Mouse (Mus musculus) hindlimb bud, embryonic 11.5 days (tissue): Measurements from ENCODE around the gene Glt1d1.

Experiments used
- DNase-seq: peaks from one replicate; pipeline ENCODE4 v3.0.0-alpha.2; 2012; ENCODE audit warnings: low read depth, low spot score; ENCODE audit errors: extremely low spot score

Glt1d1 gene

GRCm38 (mm10) chr5:127632167-127633145, at the start of gene Glt1d1, which contains the start of gene Slc15a4:
Gene Glt1d1, plus strand, starts transcription at chr5:127632262.
Gene Slc15a4, minus strand, starts transcription at chr5:127632897.
- DNase-seq, result no peak

GRCm38 (mm10) chr5:127583658-127584057, 48.4 kb upstream of the Glt1d1 start:
- DNase-seq, result no peak

GRCm38 (mm10) chr5:127587854-127588253, 44.2 kb upstream of the Glt1d1 start:
- peak; percentile 14 for DNase-seq

GRCm38 (mm10) chr5:127592406-127592805, 39.7 kb upstream of the Glt1d1 start:
- DNase-seq, result no peak

- no peak for DNase-seq
These were observed 39.2 kb upstream of the Glt1d1 start for GRCm38 (mm10) chr5:127592854-127593253.

- no peak for DNase-seq
These were observed 36.4 kb upstream of the Glt1d1 start for GRCm38 (mm10) chr5:127595676-127596075.

- no peak for DNase-seq
These were observed 35.2 kb upstream of the Glt1d1 start for GRCm38 (mm10) chr5:127596862-127597261.

- DNase-seq, result no peak
These were observed 29.1 kb upstream of the Glt1d1 start for GRCm38 (mm10) chr5:127602996-127603395.

- DNase-seq, result no peak
These were observed 24.6 kb upstream of the Glt1d1 start for GRCm38 (mm10) chr5:127607507-127607906.

GRCm38 (mm10) chr5:127609191-127609714, 22.8 kb upstream of the Glt1d1 start:
- no peak for DNase-seq

GRCm38 (mm10) chr5:127610787-127611509, 21.1 kb upstream of the Glt1d1 start:
- no peak for DNase-seq

- no peak for DNase-seq
These were observed 20.2 kb upstream of the Glt1d1 start for GRCm38 (mm10) chr5:127611881-127612280.

GRCm38 (mm10) chr5:127612397-127612796, 19.7 kb upstream of the Glt1d1 start:
- no peak for DNase-seq

GRCm38 (mm10) chr5:127615459-127615858, 16.6 kb upstream of the Glt1d1 start:
- no peak for DNase-seq

- DNase-seq, result no peak
These were observed 15.9 kb upstream of the Glt1d1 start for GRCm38 (mm10) chr5:127616151-127616550.

- DNase-seq, result peak; percentile 72
These were observed 15.0 kb upstream of the Glt1d1 start for GRCm38 (mm10) chr5:127616884-127617635.

- DNase-seq, result no peak
These were observed 13.2 kb upstream of the Glt1d1 start for GRCm38 (mm10) chr5:127618834-127619233.

- DNase-seq, result no peak
These were observed 11.7 kb upstream of the Glt1d1 start for GRCm38 (mm10) chr5:127620371-127620770.

- DNase-seq, result no peak
These were observed 11.0 kb upstream of the Glt1d1 start for GRCm38 (mm10) chr5:127621108-127621507.

- no peak for DNase-seq
These were observed 7.4 kb upstream of the Glt1d1 start for GRCm38 (mm10) chr5:127624427-127625213.
